Mouse (Mus musculus) MN1 (cell line): Measurements from ENCODE around the gene Sirpa.

Experiments
- DNase-seq: peaks from one replicate; pipeline ENCODE4 v3.0.0-alpha.2; 2016; ENCODE audit warnings: low spot score

Sirpa gene

GRCm38 (mm10) chr2:129592459-129593140 is at the start of gene Sirpa:
Gene Sirpa, plus strand, starts transcription at chr2:129592835.
- no peak for DNase-seq

DNA sequence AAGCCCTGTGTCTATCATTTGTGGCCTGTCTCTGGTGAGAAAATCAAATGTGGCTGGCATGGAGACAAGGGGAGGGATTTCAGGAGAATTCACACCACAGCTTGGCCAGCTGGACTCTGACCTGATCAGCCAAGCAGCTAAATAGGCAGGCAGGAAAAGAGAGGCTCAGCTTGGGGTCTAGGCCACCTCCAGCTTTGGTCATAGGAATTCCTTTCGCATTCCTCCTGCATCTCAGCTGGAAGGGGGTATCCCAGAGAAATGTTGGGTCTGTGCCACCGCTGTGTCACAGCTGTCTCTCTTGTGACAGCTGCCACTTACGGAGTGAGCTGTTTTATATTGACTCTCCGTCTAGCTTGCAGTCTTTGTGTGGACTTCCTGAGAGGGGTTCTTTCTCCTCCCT is 48.2 kb upstream of the Sirpa start:
- no peak for DNase-seq

DNA sequence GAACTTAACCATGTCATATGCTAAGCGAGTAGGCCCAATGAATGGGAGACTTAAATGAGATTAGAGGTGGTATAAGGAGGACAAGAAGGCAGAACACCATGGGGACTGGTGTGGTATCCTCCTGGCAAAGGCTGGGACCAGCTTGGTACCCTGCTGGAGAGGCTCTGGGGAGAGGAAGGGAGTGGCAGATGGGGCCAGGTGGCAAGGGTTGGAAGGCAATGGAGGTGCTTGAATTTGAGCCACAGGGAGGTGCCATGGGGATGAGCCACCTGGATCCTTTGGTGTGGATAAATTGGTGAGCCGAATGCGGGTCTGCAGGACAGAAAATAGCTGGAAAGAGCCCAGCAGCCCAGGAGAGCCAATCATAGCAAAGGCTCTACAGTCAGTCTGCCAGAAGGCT is 47.7 kb upstream of the Sirpa start:
- DNase-seq = no peak

GRCm38 (mm10) chr2:129545596-129545995 is 47.0 kb upstream of the Sirpa start:
- DNase-seq = no peak

DNA sequence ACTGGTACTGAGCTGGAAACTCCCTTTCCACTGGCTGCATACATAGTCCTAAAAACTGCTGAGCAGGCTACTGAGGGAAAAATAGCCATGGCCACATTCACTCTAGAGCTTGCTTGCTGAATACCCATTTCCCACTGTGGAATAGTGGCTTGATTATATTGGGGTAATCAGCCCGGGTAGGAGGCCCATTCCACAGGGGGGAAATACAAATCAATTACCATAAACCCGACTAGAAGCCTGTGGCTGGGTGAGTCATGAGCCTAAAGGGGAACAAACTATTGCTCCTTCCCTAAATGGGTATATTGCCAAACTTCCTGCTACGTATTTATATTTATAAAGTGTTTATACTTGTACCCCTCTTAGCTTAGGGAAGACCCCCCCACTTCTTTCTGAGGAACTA is 45.9 kb upstream of the Sirpa start:
- no peak for DNase-seq

- DNase-seq = no peak
These were observed 43.0 kb upstream of the Sirpa start for GRCm38 (mm10) chr2:129549537-129550135.

- no peak for DNase-seq
These were observed 41.9 kb upstream of the Sirpa start for GRCm38 (mm10) chr2:129550781-129551180.

DNA sequence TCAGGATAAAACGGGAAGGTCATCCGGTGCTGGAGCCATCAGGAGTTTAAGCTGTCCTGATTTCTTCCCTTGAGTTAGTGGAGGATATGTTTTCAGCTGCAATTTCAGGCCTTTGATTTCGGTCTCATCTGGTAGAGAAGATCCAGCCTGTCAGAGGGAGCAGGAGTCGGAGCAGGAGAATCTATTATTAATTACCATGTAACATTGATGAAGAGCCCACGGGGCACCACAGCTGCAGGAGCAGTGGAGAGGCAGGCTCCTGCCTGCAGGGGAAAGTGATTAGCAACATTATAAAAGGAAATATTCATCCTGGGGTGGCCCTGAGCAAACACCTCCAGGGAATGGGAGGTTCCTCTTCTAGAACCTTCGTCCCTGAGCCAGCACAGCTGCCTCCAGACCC is 36.6 kb upstream of the Sirpa start:
- DNase-seq = no peak

- no peak for DNase-seq
These were observed 34.4 kb upstream of the Sirpa start for GRCm38 (mm10) chr2:129558008-129558874.

GRCm38 (mm10) chr2:129558875-129559219 is 33.8 kb upstream of the Sirpa start:
- no peak for DNase-seq

DNA sequence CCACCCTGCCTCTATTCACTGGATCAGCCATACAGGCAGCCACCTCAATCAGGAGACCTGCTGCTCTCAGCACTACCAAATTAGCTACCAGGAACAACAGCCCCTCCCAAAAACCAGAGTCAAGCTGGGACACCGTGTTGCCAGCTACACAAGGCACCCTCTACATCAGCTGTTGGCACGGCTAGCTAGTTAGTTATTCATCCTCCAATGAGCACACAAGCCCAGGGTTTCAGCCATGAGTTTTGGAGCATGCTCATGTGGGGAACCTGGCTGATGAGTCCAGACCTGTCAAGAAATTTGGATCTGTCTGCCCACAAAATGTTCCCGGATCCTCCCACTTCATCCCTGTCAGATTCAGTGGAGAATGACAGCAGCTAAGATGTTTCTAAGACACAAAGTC is 30.8 kb upstream of the Sirpa start:
- no peak for DNase-seq

DNA sequence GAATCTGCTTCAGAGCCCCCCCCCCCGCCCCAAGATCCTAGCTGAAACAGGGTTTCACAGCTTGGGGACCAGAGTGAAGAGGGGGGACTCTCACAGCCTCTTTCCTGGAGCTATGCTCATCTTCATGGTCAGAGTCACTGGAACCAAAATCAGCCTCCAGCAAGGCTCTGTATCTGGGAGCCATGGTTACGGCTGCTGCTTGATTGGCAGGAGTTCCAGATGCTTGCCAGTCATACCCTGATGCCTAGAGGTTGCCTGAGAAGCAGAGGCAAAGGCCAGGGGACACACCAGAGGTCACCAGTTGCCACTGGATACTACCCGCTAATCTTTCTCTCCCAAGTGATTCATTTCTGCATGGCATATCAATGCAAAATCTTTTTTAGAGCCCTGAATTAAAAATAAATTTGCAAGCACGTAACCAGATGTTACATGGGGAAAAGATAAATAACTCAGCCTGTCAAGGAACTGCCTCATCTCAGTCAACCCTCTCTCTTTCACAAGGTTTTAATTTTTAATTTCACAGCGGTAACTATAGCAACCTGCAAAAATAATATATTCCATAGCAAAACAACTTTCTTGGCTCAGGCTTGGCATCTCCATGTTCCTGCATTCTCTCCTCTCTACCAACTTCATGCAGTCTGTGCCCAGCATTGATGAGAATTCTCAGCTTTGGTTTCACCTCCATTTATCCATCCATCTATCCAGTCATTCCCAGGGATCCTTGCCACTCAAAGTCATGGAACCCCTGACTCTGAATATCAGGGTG is 28.5 kb upstream of the Sirpa start:
- DNase-seq = no peak

- no peak for DNase-seq
These were observed 23.5 kb upstream of the Sirpa start for GRCm38 (mm10) chr2:129569120-129569519.

- no peak for DNase-seq
These were observed 23.1 kb upstream of the Sirpa start for GRCm38 (mm10) chr2:129569556-129569955.

GRCm38 (mm10) chr2:129573701-129574273 is 18.8 kb upstream of the Sirpa start:
- DNase-seq = no peak

GRCm38 (mm10) chr2:129574395-129575046 is 18.1 kb upstream of the Sirpa start:
- DNase-seq = no peak

DNA sequence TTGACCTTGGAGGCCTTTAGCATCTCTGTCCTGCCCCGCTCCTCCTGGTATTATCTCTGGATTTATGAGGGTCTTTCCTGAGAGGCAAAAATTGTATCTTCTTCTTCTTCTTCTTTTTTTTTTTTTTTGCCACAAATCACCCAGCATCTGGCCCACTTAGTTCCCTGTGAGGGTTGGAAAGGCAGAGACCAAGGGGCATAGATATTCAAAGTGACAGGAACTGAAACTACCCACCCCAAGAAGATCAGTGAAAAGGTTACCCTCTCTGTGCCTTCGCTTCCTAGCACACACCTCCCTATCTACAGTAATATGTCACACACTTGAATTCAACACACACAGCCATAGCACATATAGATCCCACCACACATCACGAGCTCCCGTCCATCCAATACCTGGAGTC is 17.5 kb upstream of the Sirpa start:
- no peak for DNase-seq

DNA sequence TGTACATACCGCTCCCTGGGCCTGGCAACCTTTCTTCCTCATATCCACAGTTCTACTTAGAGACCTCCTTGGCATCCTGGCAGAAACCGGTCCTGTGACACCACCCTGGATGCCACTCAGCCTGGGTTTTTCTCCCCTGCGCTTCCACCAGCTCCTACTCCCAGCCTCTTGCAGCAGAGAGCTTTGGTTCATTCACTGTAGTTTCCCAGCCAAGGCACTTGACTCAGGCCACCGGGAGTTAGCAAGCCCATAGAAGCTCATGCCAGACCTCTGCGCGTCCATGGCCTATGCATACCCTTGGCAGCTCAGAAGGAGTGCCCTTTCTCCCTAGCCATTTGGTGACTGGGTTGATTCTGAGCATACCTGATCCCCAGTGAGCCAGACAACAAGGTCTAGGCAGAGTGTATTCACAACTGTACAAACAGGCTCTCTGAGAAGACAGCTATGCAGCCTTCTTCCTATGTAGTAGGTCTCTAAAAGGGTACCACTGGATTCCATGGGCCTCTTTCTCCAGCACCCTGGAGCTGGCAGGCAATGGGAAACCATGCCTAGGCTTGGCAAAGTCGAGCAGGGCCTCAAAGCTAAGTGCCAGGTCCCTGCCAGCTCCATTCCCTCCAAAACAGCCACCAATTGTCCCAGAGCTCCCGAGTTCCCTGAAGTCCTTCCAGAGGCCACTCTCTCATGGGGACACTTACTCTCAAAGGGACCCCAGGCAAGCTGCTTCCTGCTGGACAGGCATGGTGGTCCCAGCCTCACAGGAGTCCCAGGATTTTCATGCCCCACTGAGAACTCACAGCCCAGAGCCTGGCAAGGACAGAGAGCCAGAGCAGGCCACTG is 15.8 kb upstream of the Sirpa start:
- no peak for DNase-seq

DNA sequence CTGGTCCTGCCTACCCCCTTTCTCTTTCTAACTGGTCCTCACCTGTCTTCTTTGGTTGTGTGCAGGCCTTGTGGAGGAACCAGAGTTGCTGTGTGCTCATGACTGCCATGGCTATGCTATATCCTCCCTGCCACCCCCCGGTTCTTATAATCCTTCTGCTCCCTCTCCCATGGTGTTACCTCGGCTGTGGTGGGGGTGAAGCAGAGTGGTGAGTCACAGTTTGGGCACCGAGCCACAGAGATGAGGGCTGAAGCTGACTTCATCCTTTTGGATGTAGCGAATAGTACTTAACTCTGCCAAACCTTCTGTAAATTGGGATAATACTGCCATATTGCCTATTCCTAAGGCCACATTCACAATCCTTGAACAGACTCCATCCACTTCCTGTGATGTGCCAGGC is 12.0 kb upstream of the Sirpa start:
- no peak for DNase-seq

GRCm38 (mm10) chr2:129581826-129582225 is 10.8 kb upstream of the Sirpa start:
- DNase-seq = no peak

GRCm38 (mm10) chr2:129582261-129582660 is 10.4 kb upstream of the Sirpa start:
- no peak for DNase-seq
